Comparison of ENCODE assay signal across 16 mouse cellular contexts in genomic region chr12:99304056-99304455, GRCm38 (mm10).
DNase-seq lines count a peak whose midpoint lies in the region; ATAC-seq and TF ChIP-seq lines count a peak whose summit lies in the region.
"Had no signal": no experiment of that assay in that cellular context is flagged by ENCODE, and none has a peak within 500 bp of the region (broad histone marks: within the 10 kb centered on the region; RNA-seq: fewer than 3 reads in every experiment).

No protein-coding gene starts in this region.

- DNase-seq in cerebellum, adult 2 months = no peak
- DNase-seq in cerebellum, adult 8-10 months = no peak
- no peak for DNase-seq in hindbrain, postnatal 0 days (ENCODE audit: low spot score)
- peak; percentile 63 for DNase-seq in testis, postnatal 14 days (ENCODE audit: low spot score)
- no peak for DNase-seq in testis, postnatal 10 days (ENCODE audit: low spot score)
- DNase-seq in thymus, postnatal 25 days = no peak
- DNase-seq: gastrocnemius, postnatal 25 days; heart, postnatal 10 days; kidney, adult 2 months; kidney, postnatal 25 days; lung, embryonic 14.5 days; retina, postnatal 1 day had no signal

- no peak overlapping the region for H3K9ac ChIP-seq in hindbrain, embryonic 12.5 days
- H3K9ac ChIP-seq in hindbrain, postnatal 0 days (replicated peaks; ENCODE audit: low read length) = no peak overlapping the region
- 0 out of 2 replicates have a peak overlapping the region, but pooled peaks have one; percentile 12 for H3K9ac ChIP-seq in midbrain, embryonic 16.5 days (ENCODE audit: low read depth, low read length)
- H3K9ac ChIP-seq: lung, embryonic 14.5 days had no signal

- H3K36me3 ChIP-seq in hindbrain, embryonic 12.5 days = no peaks in the 10 kb centered on the region
- no peaks in the 10 kb centered on the region for H3K36me3 ChIP-seq in hindbrain, postnatal 0 days (ENCODE audit: insufficient read depth, low read length)
- no peaks in the 10 kb centered on the region for H3K36me3 ChIP-seq in midbrain, embryonic 16.5 days (ENCODE audit: control insufficient read depth, insufficient read depth, low read length)

- no peak for TF ChIP-seq POLR2A in cerebellum, adult 2 months (IDR thresholded peaks at IDR 0.05; ENCODE audit: borderline replicate concordance, insufficient read depth, low read length)

- H3K27me3 ChIP-seq in cerebellum, adult 2 months (ENCODE audit: control insufficient read depth, insufficient read depth, low read length) = no peaks in the 10 kb centered on the region
- H3K27me3 ChIP-seq in hindbrain, embryonic 12.5 days = no peaks in the 10 kb centered on the region
- no peaks in the 10 kb centered on the region for H3K27me3 ChIP-seq in hindbrain, postnatal 0 days (ENCODE audit: insufficient read depth, low read length)
- no peaks in the 10 kb centered on the region for H3K27me3 ChIP-seq in midbrain, embryonic 16.5 days (ENCODE audit: control insufficient read depth, insufficient read depth, low read depth, low read length)

- H3K4me3 ChIP-seq in cerebellum, adult 2 months (replicated peaks; ENCODE audit: insufficient read depth, low read depth, low read length) = no peak overlapping the region
- H3K4me3 ChIP-seq in hindbrain, embryonic 12.5 days = no peak overlapping the region
- no peak overlapping the region for H3K4me3 ChIP-seq in hindbrain, postnatal 0 days (ENCODE audit: low read length)
- no peak overlapping the region for H3K4me3 ChIP-seq in midbrain, embryonic 16.5 days (ENCODE audit: low read depth, low read length)

- no peak overlapping the region for H3K4me2 ChIP-seq in hindbrain, embryonic 12.5 days (replicated peaks)
- H3K4me2 ChIP-seq in hindbrain, postnatal 0 days (ENCODE audit: low read depth, low read length) = no peak overlapping the region
- H3K4me2 ChIP-seq in midbrain, embryonic 16.5 days (ENCODE audit: low read length) = no peak overlapping the region
- H3K4me2 ChIP-seq: liver, embryonic 11.5 days; lung, embryonic 14.5 days had no signal

- H3K27ac ChIP-seq in cerebellum, adult 2 months (ENCODE audit: insufficient read depth, low read length) = peak overlapping the region; percentile 63
- peak overlapping the region; percentile 30; the same call in 1 of the 2 replicates for H3K27ac ChIP-seq in hindbrain, embryonic 12.5 days
- no peak overlapping the region for H3K27ac ChIP-seq in hindbrain, postnatal 0 days
- peak overlapping the region; percentile 39; the same call in 1 of the 2 replicates for H3K27ac ChIP-seq in midbrain, embryonic 16.5 days (ENCODE audit: low read length)
- H3K27ac ChIP-seq: macrophage had no signal

- ATAC-seq in hindbrain, embryonic 12.5 days (ENCODE audit: low FRiP score) = no peak
- ATAC-seq in hindbrain, postnatal 0 days = no peak
- ATAC-seq in midbrain, embryonic 16.5 days = no peak

- no peaks in the 10 kb centered on the region for H3K9me3 ChIP-seq in hindbrain, embryonic 12.5 days (replicated peaks)
- H3K9me3 ChIP-seq in hindbrain, postnatal 0 days (ENCODE audit: low read length) = no peaks in the 10 kb centered on the region
- no peaks in the 10 kb centered on the region for H3K9me3 ChIP-seq in midbrain, embryonic 16.5 days (replicated peaks; ENCODE audit: control insufficient read depth, low read length, poor library complexity, severe bottlenecking)

- H3K4me1 ChIP-seq in cerebellum, adult 2 months (ENCODE audit: control insufficient read depth, insufficient read depth, low read length) = peaks cover 60% of the 10 kb centered on the region
- peaks cover 65% of the 10 kb centered on the region for H3K4me1 ChIP-seq in hindbrain, embryonic 12.5 days
- peaks cover 42% of the 10 kb centered on the region for H3K4me1 ChIP-seq in hindbrain, postnatal 0 days (ENCODE audit: insufficient read depth, low read length)
- H3K4me1 ChIP-seq in midbrain, embryonic 16.5 days (ENCODE audit: control insufficient read depth, insufficient read depth, low read length) = peaks cover 55% of the 10 kb centered on the region

- TF ChIP-seq CTCF in cerebellum, adult 2 months (IDR thresholded peaks at IDR 0.05; ENCODE audit: borderline replicate concordance, insufficient read depth, low read depth, low read length) = no peak
- no peak for TF ChIP-seq CTCF in hindbrain, postnatal 0 days (IDR thresholded peaks at IDR 0.05; ENCODE audit: low read depth)

- 88% methylated on average over 5 of the region's 5 CpGs for WGBS in cerebellum, adult 2 months
- WGBS in hindbrain, embryonic 12.5 days = 70% methylated on average over 5 of the region's 5 CpGs
- 71% methylated on average over 5 of the region's 5 CpGs for WGBS in hindbrain, postnatal 0 days
- 68% methylated on average over 5 of the region's 5 CpGs for WGBS in midbrain, embryonic 16.5 days
